8 mouse cellular contexts compared by ENCODE assay signal in genomic region chr7:45560843-45561623, GRCm38 (mm10). TPM values are rescaled to one million over a fixed set of nuclear protein-coding genes. Genes with fewer than 3 reads are reported as not detected.
DNase-seq lines count a peak whose midpoint lies in the region; ATAC-seq and TF ChIP-seq lines count a peak whose summit lies in the region.

No protein-coding gene starts in this region.

- H3K9ac ChIP-seq in intestine, postnatal 0 days (ENCODE audit: low read depth, low read length) = no peak overlapping the region
- H3K9ac ChIP-seq in midbrain, embryonic 11.5 days (ENCODE audit: low read length) = no peak overlapping the region

- intact Hi-C loops in left cerebral cortex, postnatal 4 days (cut with DNase I) = loop anchor here (5.0 kb wide), 1 partner anchor 84 kb away; no protein-coding TSS in a partner anchor

- 24% methylated on average over 17 of the region's 17 CpGs for WGBS in intestine, postnatal 0 days
- WGBS in midbrain, embryonic 11.5 days = 29% methylated on average over 17 of the region's 17 CpGs
- 33% methylated on average over 17 of the region's 17 CpGs for WGBS in small intestine, adult 2 months

- no peaks in the 10 kb centered on the region for H3K4me1 ChIP-seq in intestine, postnatal 0 days (replicated peaks; ENCODE audit: control insufficient read depth, insufficient read depth, low read length)
- no peaks in the 10 kb centered on the region; the same call in 1 of the 2 replicates for H3K4me1 ChIP-seq in midbrain, embryonic 11.5 days (ENCODE audit: control insufficient read depth, insufficient read depth, low read length)
- H3K4me1 ChIP-seq in small intestine, adult 2 months (ENCODE audit: control insufficient read depth, insufficient read depth, insufficient read length, low read length) = peaks cover 2% of the 10 kb centered on the region; the same call in 1 of the 2 replicates

- peak; percentile 73 to 93 for DNase-seq in adrenal gland, adult (ENCODE audit: inconsistent age in 2 of 2, low spot score in 1 of 2)
- no peak for DNase-seq in adrenal gland, adult 8-10 months
- DNase-seq in embryo, embryonic 11.5 days (ENCODE audit: low read depth, low spot score) = peak; percentile 61
- DNase-seq in left cerebral cortex, postnatal 4 days = peak; percentile 77
- DNase-seq in midbrain, embryonic 11.5 days (ENCODE audit: low spot score, missing footprints) = peak; percentile 94

- peak; percentile 71 for ATAC-seq in granulocyte monocyte progenitor cell, adult 5-6 weeks (replicated peaks; ENCODE audit: poor library complexity, severe bottlenecking)
- peak; percentile 27; the same call in 1 of the 2 replicates for ATAC-seq in intestine, postnatal 0 days
- no peak for ATAC-seq in midbrain, embryonic 11.5 days (ENCODE audit: low FRiP score)

- no peak overlapping the region for H3K27ac ChIP-seq in intestine, postnatal 0 days (ENCODE audit: low read depth, low read length)
- H3K27ac ChIP-seq in midbrain, embryonic 11.5 days (ENCODE audit: low read depth, low read length) = no peak overlapping the region
- no peak overlapping the region for H3K27ac ChIP-seq in small intestine, adult 2 months (ENCODE audit: insufficient read depth, low read depth, low read length)

- H3K4me3 ChIP-seq in intestine, postnatal 0 days (ENCODE audit: low read depth, low read length) = 0 out of 2 replicates have a peak overlapping the region, but pooled peaks have one; percentile 1
- H3K4me3 ChIP-seq in midbrain, embryonic 11.5 days (ENCODE audit: low read depth, low read length) = no peak overlapping the region
- no peak overlapping the region for H3K4me3 ChIP-seq in small intestine, adult 2 months (ENCODE audit: low read depth, low read length)

- peak overlapping the region; percentile 45 for H3K4me2 ChIP-seq in intestine, postnatal 0 days (replicated peaks; ENCODE audit: low read depth)
- no peak overlapping the region for H3K4me2 ChIP-seq in midbrain, embryonic 11.5 days

- H3K9me3 ChIP-seq in intestine, postnatal 0 days (ENCODE audit: control insufficient read depth) = no peaks in the 10 kb centered on the region
- no peaks in the 10 kb centered on the region for H3K9me3 ChIP-seq in midbrain, embryonic 11.5 days (ENCODE audit: control insufficient read depth, low read length)

- no peaks in the 10 kb centered on the region for H3K36me3 ChIP-seq in intestine, postnatal 0 days (ENCODE audit: control insufficient read depth, insufficient read depth)
- no peaks in the 10 kb centered on the region for H3K36me3 ChIP-seq in midbrain, embryonic 11.5 days (ENCODE audit: control insufficient read depth, insufficient read depth, low read length)
- no peaks in the 10 kb centered on the region for H3K36me3 ChIP-seq in small intestine, adult 2 months (ENCODE audit: control insufficient read depth, insufficient read depth, low read length)

- H3K27me3 ChIP-seq in intestine, postnatal 0 days (replicated peaks; ENCODE audit: control insufficient read depth, insufficient read depth, low read length) = peaks cover 3% of the 10 kb centered on the region; the same call in 1 of the 2 replicates
- no peaks in the 10 kb centered on the region for H3K27me3 ChIP-seq in midbrain, embryonic 11.5 days (ENCODE audit: control insufficient read depth, insufficient read depth, low read length)
- H3K27me3 ChIP-seq in small intestine, adult 2 months (ENCODE audit: control insufficient read depth, insufficient read depth, low read length) = no peaks in the 10 kb centered on the region

- no peak for TF ChIP-seq POLR2A in small intestine, adult 2 months (IDR thresholded peaks at IDR 0.05; ENCODE audit: low read depth, low read length)

- TF ChIP-seq CTCF in intestine, postnatal 0 days (IDR thresholded peaks at IDR 0.05; ENCODE audit: low read depth) = peak; percentile 94
- peak; percentile 69; the same call in 1 of the 2 replicates for TF ChIP-seq CTCF in small intestine, adult 2 months (IDR thresholded peaks at IDR 0.05; ENCODE audit: extremely low read depth, insufficient read length, insufficient replicate concordance, low read depth, low read length)

RNA-seq across cellular contexts. Expression of gene Hsd17b14, which starts 6.3 kb away (rescaled TPM):
- 1 to 10 TPM in 2 of 4 experiments, under 1 TPM in 1, not detected in 1; 0.99 to 2.6 (median 2.1) TPM for total RNA-seq in adrenal gland, adult 8-10 months (2022)
- 4.4 TPM in 1 of 2 replicates, not detected in the other for total RNA-seq in granulocyte monocyte progenitor cell, adult 5-6 weeks (2014; fragmentation: Nextera tagmentation)
- total RNA-seq in granulocyte monocyte progenitor cell, adult 5-6 weeks (2017) = 0.26 and 0.41 TPM in 2 replicates
- 0.73 and 1.2 TPM in 2 replicates for polyA plus RNA-seq in intestine, postnatal 0 days (2015; fragmentation: Nextera tagmentation; extraction: Ambion mirVana)
- total RNA-seq in left cerebral cortex, postnatal 4 days (2021) = not detected
- polyA plus RNA-seq in midbrain, embryonic 11.5 days (2014; fragmentation: Nextera tagmentation; extraction: Ambion mirVana) = 0.10 and 0.12 TPM in 2 replicates
- 0.20 and 0.25 TPM in 2 replicates for polyA plus RNA-seq in small intestine, adult 2 months (2012; rRNA removed)

RNA-seq across cellular contexts. Expression of gene Bcat2, which starts 8.9 kb away (rescaled TPM):
- 100 to 1,000 TPM; 191 to 306 (median 245) TPM for total RNA-seq in adrenal gland, adult 8-10 months (2022)
- total RNA-seq in granulocyte monocyte progenitor cell, adult 5-6 weeks (2014; fragmentation: Nextera tagmentation) = 69.1 and 81.6 TPM in 2 replicates
- total RNA-seq in granulocyte monocyte progenitor cell, adult 5-6 weeks (2017) = 38.9 and 42.7 TPM in 2 replicates
- polyA plus RNA-seq in intestine, postnatal 0 days (2015; fragmentation: Nextera tagmentation; extraction: Ambion mirVana) = 17.7 and 18.6 TPM in 2 replicates
- 10 to 100 TPM; 22.9 to 25.3 TPM for total RNA-seq in left cerebral cortex, postnatal 4 days (2021)
- 22.5 and 24.7 TPM in 2 replicates for polyA plus RNA-seq in midbrain, embryonic 11.5 days (2014; fragmentation: Nextera tagmentation; extraction: Ambion mirVana)
- polyA plus RNA-seq in small intestine, adult 2 months (2012; rRNA removed) = 26.3 and 41.8 TPM in 2 replicates

RNA-seq across cellular contexts. Expression of gene Plekha4, which starts 34.9 kb away (rescaled TPM):
- total RNA-seq in adrenal gland, adult 8-10 months (2022) = 1 to 10 TPM; 3.1 to 6.9 (median 4.3) TPM
- total RNA-seq in granulocyte monocyte progenitor cell, adult 5-6 weeks (2014; fragmentation: Nextera tagmentation) = not detected in 2 replicates
- 0.26 TPM in 1 of 2 replicates, not detected in the other for total RNA-seq in granulocyte monocyte progenitor cell, adult 5-6 weeks (2017)
- polyA plus RNA-seq in intestine, postnatal 0 days (2015; fragmentation: Nextera tagmentation; extraction: Ambion mirVana) = 0.80 and 1.6 TPM in 2 replicates
- total RNA-seq in left cerebral cortex, postnatal 4 days (2021) = 1 to 10 TPM in 1 of 2 experiments, under 1 TPM in 1; 0.90 to 2.7 TPM
- polyA plus RNA-seq in midbrain, embryonic 11.5 days (2014; fragmentation: Nextera tagmentation; extraction: Ambion mirVana) = 0.08 and 0.26 TPM in 2 replicates
- polyA plus RNA-seq in small intestine, adult 2 months (2012; rRNA removed) = 4.7 and 4.9 TPM in 2 replicates

RNA-seq across cellular contexts. Expression of gene Ppp1r15a, which starts 35.0 kb away (rescaled TPM):
- 10 to 100 TPM; 29.2 to 62.8 (median 45.0) TPM for total RNA-seq in adrenal gland, adult 8-10 months (2022)
- 8.3 and 22.1 TPM in 2 replicates for total RNA-seq in granulocyte monocyte progenitor cell, adult 5-6 weeks (2014; fragmentation: Nextera tagmentation)
- 51.1 and 54.9 TPM in 2 replicates for total RNA-seq in granulocyte monocyte progenitor cell, adult 5-6 weeks (2017)
- 7.4 and 9.0 TPM in 2 replicates for polyA plus RNA-seq in intestine, postnatal 0 days (2015; fragmentation: Nextera tagmentation; extraction: Ambion mirVana)
- 10 to 100 TPM; 19.0 to 24.6 TPM for total RNA-seq in left cerebral cortex, postnatal 4 days (2021)
- polyA plus RNA-seq in midbrain, embryonic 11.5 days (2014; fragmentation: Nextera tagmentation; extraction: Ambion mirVana) = 16.3 and 17.1 TPM in 2 replicates
- 15.3 and 15.9 TPM in 2 replicates for polyA plus RNA-seq in small intestine, adult 2 months (2012; rRNA removed)

RNA-seq across cellular contexts. Expression of gene Nucb1, which starts 50.8 kb away (rescaled TPM):
- total RNA-seq in adrenal gland, adult 8-10 months (2022) = 100 to 1,000 TPM; 291 to 305 (median 294) TPM
- 184 and 207 TPM in 2 replicates for total RNA-seq in granulocyte monocyte progenitor cell, adult 5-6 weeks (2014; fragmentation: Nextera tagmentation)
- total RNA-seq in granulocyte monocyte progenitor cell, adult 5-6 weeks (2017) = 316 and 398 TPM in 2 replicates
- polyA plus RNA-seq in intestine, postnatal 0 days (2015; fragmentation: Nextera tagmentation; extraction: Ambion mirVana) = 199 and 218 TPM in 2 replicates
- 100 to 1,000 TPM; 110 to 116 TPM for total RNA-seq in left cerebral cortex, postnatal 4 days (2021)
- 83.7 and 84.8 TPM in 2 replicates for polyA plus RNA-seq in midbrain, embryonic 11.5 days (2014; fragmentation: Nextera tagmentation; extraction: Ambion mirVana)
- 143 and 456 TPM in 2 replicates for polyA plus RNA-seq in small intestine, adult 2 months (2012; rRNA removed)
